Mouse (Mus musculus): Measurements from ENCODE around the gene Phpt1. TPM values are rescaled to one million over a fixed set of nuclear protein-coding genes. Genes with fewer than 3 reads are reported as not detected.
A peak's percentile ranks its signal among the peaks of the same experiment; 100 is the strongest.
"Not testable (repeated sequence)": the region's sequence is repeated elsewhere in the genome, so short reads cannot be mapped to it uniquely, and the experiment has no call there.

The Phpt1 gene
- polyA plus RNA-seq, 1 experiment from 2014 or later = 189 TPM

GRCm38 (mm10) chr2:25571221-25571620 is 3.8 kb downstream of the Phpt1 start:
- peaks cover 7% of the 10 kb centered on the region for H3K27me3 ChIP-seq
- no peak overlapping the region for H3K4me3 ChIP-seq
- H3K27ac ChIP-seq = no peak overlapping the region
- no peaks in the 10 kb centered on the region for H3K9me3 ChIP-seq (replicated peaks)
- no peak overlapping the region for H3K4me2 ChIP-seq
- peaks cover 57% of the 10 kb centered on the region for H3K36me3 ChIP-seq (ENCODE audit: poor library complexity, severe bottlenecking)
- peaks cover 28% of the 10 kb centered on the region for H3K4me1 ChIP-seq
- WGBS = 95% methylated on average over 4 of the region's 4 CpGs
- no peak for ATAC-seq
- no peak overlapping the region for H3K9ac ChIP-seq

GRCm38 (mm10) chr2:25569323-25569722 is 5.7 kb downstream of the Phpt1 start:
- Histone ChIP-seq H3K4me3 (no peak overlapping the region), H3K9me3 (replicated peaks) (no peaks in the 10 kb centered on the region), H3K27ac (no peak overlapping the region), H3K36me3 (ENCODE audit: poor library complexity, severe bottlenecking) (peaks cover 76% of the 10 kb centered on the region), H3K4me1 (peaks cover 19% of the 10 kb centered on the region), H3K9ac (no peak overlapping the region), H3K27me3 (no peaks in the 10 kb centered on the region), H3K4me2 (no peak overlapping the region)
- WGBS = 91% methylated on average over 3 of the region's 3 CpGs
- no peak for ATAC-seq

- peaks cover 84% of the 10 kb centered on the region for H3K36me3 ChIP-seq (ENCODE audit: poor library complexity, severe bottlenecking)
- H3K27ac ChIP-seq = no peak overlapping the region
- H3K4me3 ChIP-seq = no peak overlapping the region
- H3K9ac ChIP-seq = no peak overlapping the region
- H3K9me3 ChIP-seq (replicated peaks) = no peaks in the 10 kb centered on the region
- no peak for ATAC-seq
- peaks cover 12% of the 10 kb centered on the region for H3K4me1 ChIP-seq
- no peaks in the 10 kb centered on the region for H3K27me3 ChIP-seq
- no peak overlapping the region for H3K4me2 ChIP-seq
- 84% methylated on average over 6 of the region's 6 CpGs for WGBS
Observed at GRCm38 (mm10) chr2:25568473-25569019, 6.5 kb downstream of the Phpt1 start.

- no peaks in the 10 kb centered on the region for H3K4me1 ChIP-seq
- ATAC-seq = no peak
- H3K9me3 ChIP-seq (replicated peaks) = no peaks in the 10 kb centered on the region
- H3K36me3 ChIP-seq (ENCODE audit: poor library complexity, severe bottlenecking) = peaks cover 98% of the 10 kb centered on the region
- H3K9ac ChIP-seq = no peak overlapping the region
- no peak overlapping the region for H3K4me2 ChIP-seq
- no peak overlapping the region for H3K4me3 ChIP-seq
- no peaks in the 10 kb centered on the region for H3K27me3 ChIP-seq
- WGBS = 88% methylated on average over 6 of the region's 6 CpGs
- H3K27ac ChIP-seq = no peak overlapping the region
Observed at GRCm38 (mm10) chr2:25566558-25566957, 8.5 kb downstream of the Phpt1 start.

GRCm38 (mm10) chr2:25565741-25566140 is 9.3 kb downstream of the Phpt1 start:
- peak; percentile 22; the same call in 1 of the 2 replicates for ATAC-seq
- Histone ChIP-seq H3K36me3 (ENCODE audit: poor library complexity, severe bottlenecking) (peaks cover 98% of the 10 kb centered on the region), H3K4me2 (no peak overlapping the region), H3K4me1 (no peaks in the 10 kb centered on the region), H3K27me3 (no peaks in the 10 kb centered on the region), H3K4me3 (no peak overlapping the region), H3K27ac (no peak overlapping the region), H3K9me3 (replicated peaks) (no peaks in the 10 kb centered on the region), H3K9ac (no peak overlapping the region)
- WGBS = 83% methylated on average over 8 of the region's 8 CpGs

GRCm38 (mm10) chr2:25561946-25562345 is 13.1 kb downstream of the Phpt1 start:
- no peak overlapping the region for H3K9ac ChIP-seq
- no peak for ATAC-seq
- H3K4me1 ChIP-seq = peaks cover 16% of the 10 kb centered on the region
- no peaks in the 10 kb centered on the region for H3K27me3 ChIP-seq
- peaks cover 70% of the 10 kb centered on the region for H3K36me3 ChIP-seq (ENCODE audit: poor library complexity, severe bottlenecking)
- no peak overlapping the region for H3K27ac ChIP-seq
- no peaks in the 10 kb centered on the region for H3K9me3 ChIP-seq (replicated peaks)
- WGBS = 90% methylated on average over 9 of the region's 9 CpGs
- no peak overlapping the region for H3K4me3 ChIP-seq
- H3K4me2 ChIP-seq = no peak overlapping the region

GRCm38 (mm10) chr2:25560551-25560950 is 14.5 kb downstream of the Phpt1 start:
- no peak for ATAC-seq
- WGBS = 92% methylated on average over 8 of the region's 8 CpGs
- H3K4me1 ChIP-seq = peaks cover 21% of the 10 kb centered on the region
- no peaks in the 10 kb centered on the region for H3K9me3 ChIP-seq (replicated peaks)
- H3K27ac ChIP-seq = no peak overlapping the region
- H3K36me3 ChIP-seq (ENCODE audit: poor library complexity, severe bottlenecking) = peaks cover 56% of the 10 kb centered on the region
- H3K4me3 ChIP-seq = no peak overlapping the region
- H3K27me3 ChIP-seq = no peaks in the 10 kb centered on the region
- no peak overlapping the region for H3K4me2 ChIP-seq
- H3K9ac ChIP-seq = no peak overlapping the region

- peaks cover 38% of the 10 kb centered on the region for H3K36me3 ChIP-seq (ENCODE audit: poor library complexity, severe bottlenecking)
- peak overlapping the region; percentile 98 for H3K4me3 ChIP-seq
- 66% methylated on average over 6 of the region's 6 CpGs for WGBS
- peak overlapping the region; percentile 97 for H3K9ac ChIP-seq
- ATAC-seq = no peak
- no peaks in the 10 kb centered on the region for H3K9me3 ChIP-seq (replicated peaks)
- H3K4me2 ChIP-seq = peak overlapping the region; percentile 99
- H3K27ac ChIP-seq = no peak overlapping the region
- peaks cover 21% of the 10 kb centered on the region for H3K4me1 ChIP-seq
- H3K27me3 ChIP-seq = no peaks in the 10 kb centered on the region
Observed at GRCm38 (mm10) chr2:25558774-25559173, 16.2 kb downstream of the Phpt1 start.

GRCm38 (mm10) chr2:25557964-25558360 is 17.1 kb downstream of the Phpt1 start:
- Histone ChIP-seq H3K27ac (peak overlapping the region; percentile 66), H3K4me2 (peak overlapping the region; percentile 99), H3K4me3 (peak overlapping the region; percentile 98), H3K36me3 (ENCODE audit: poor library complexity, severe bottlenecking) (peaks cover 30% of the 10 kb centered on the region), H3K4me1 (peaks cover 21% of the 10 kb centered on the region), H3K9me3 (replicated peaks) (no peaks in the 10 kb centered on the region), H3K9ac (peak overlapping the region; percentile 97), H3K27me3 (no peaks in the 10 kb centered on the region)
- 0% methylated on average over 24 of the region's 24 CpGs for WGBS
- ATAC-seq = no peak; the same call in 1 of the 2 replicates

- Histone ChIP-seq H3K4me1 (peaks cover 21% of the 10 kb centered on the region), H3K9me3 (replicated peaks) (no peaks in the 10 kb centered on the region), H3K27me3 (no peaks in the 10 kb centered on the region), H3K4me3 (peak within 1 kb of the TSS; percentile 98), H3K4me2 (peak within 1 kb of the TSS; percentile 99), H3K9ac (peak within 1 kb of the TSS; percentile 97), H3K36me3 (ENCODE audit: poor library complexity, severe bottlenecking) (peaks cover 24% of the 10 kb centered on the region), H3K27ac (peak within 1 kb of the TSS; percentile 79)
- WGBS = under 1% methylated on average over 61 of the region's 61 CpGs
- ATAC-seq = peak; percentile 99
Observed at GRCm38 (mm10) chr2:25557221-25557963, 17.6 kb downstream of the Phpt1 start, which contains the start of gene Edf1. Gene Edf1, plus strand, starts transcription at chr2:25557847.

GRCm38 (mm10) chr2:25556296-25556695 is 18.7 kb downstream of the Phpt1 start:
- Histone ChIP-seq H3K9me3 (replicated peaks) (no peaks in the 10 kb centered on the region), H3K9ac (no peak overlapping the region), H3K27ac (no peak overlapping the region), H3K36me3 (ENCODE audit: poor library complexity, severe bottlenecking) (peaks cover 13% of the 10 kb centered on the region), H3K4me3 (no peak overlapping the region), H3K4me2 (peak overlapping the region; percentile 99; the same call in 1 of the 2 replicates), H3K4me1 (peaks cover 21% of the 10 kb centered on the region), H3K27me3 (no peaks in the 10 kb centered on the region)
- 63% methylated on average over 1 of the region's 1 CpGs for WGBS
- ATAC-seq = no peak

GRCm38 (mm10) chr2:25555479-25555878 is 19.5 kb downstream of the Phpt1 start:
- H3K27ac ChIP-seq; H3K36me3 ChIP-seq (ENCODE audit: poor library complexity, severe bottlenecking); H3K9ac ChIP-seq; H3K9me3 ChIP-seq (replicated peaks); H3K4me2 ChIP-seq; ATAC-seq; H3K4me3 ChIP-seq; H3K27me3 ChIP-seq: not testable (repeated sequence)
- peaks cover 21% of the 10 kb centered on the region for H3K4me1 ChIP-seq
- 50% methylated on average over 2 of the region's 2 CpGs for WGBS

Measured in forebrain, embryonic 13.5 days (tissue).